Mouse (Mus musculus) cerebellum, adult 2 months (tissue): ENCODE data around the gene Racgap1. TPM values are rescaled to one million over a fixed set of nuclear protein-coding genes. Genes with fewer than 3 reads are reported as not detected.
A peak's percentile ranks its signal among the peaks of the same experiment; 100 is the strongest.

ENCODE experiments used
- DNase-seq, 2 experiments: peaks; one replicate each; pipeline ENCODE4 v3.0.0; 2021
- H3K27ac ChIP-seq: fragments of 200-500 bp; 2 replicates; pipeline ENCODE4 v1.5.1; 2012; ENCODE audit warnings: low read length, control low read depth, inconsistent platforms; ENCODE audit not compliant: insufficient read depth
- H3K27me3 ChIP-seq: fragments of 200-500 bp; 2 replicates; pipeline ENCODE4 v1.6.1; 2012; ENCODE audit warnings: inconsistent platforms, mild to moderate bottlenecking, low read length, moderate library complexity; ENCODE audit not compliant: control insufficient read depth, insufficient read depth
- H3K4me1 ChIP-seq: fragments of 200-500 bp; 2 replicates; pipeline ENCODE4 v1.6.1; 2011; ENCODE audit warnings: low read length; ENCODE audit not compliant: control insufficient read depth, insufficient read depth
- H3K4me3 ChIP-seq: fragments of 200-500 bp; replicated peaks from 2 replicates; pipeline ENCODE3; 2011; ENCODE audit warnings: mild to moderate bottlenecking, low read depth, low read length, control low read depth; ENCODE audit not compliant: insufficient read depth
- CTCF ChIP-seq: fragments of 200-500 bp; IDR thresholded peaks from 2 replicates; pipeline ENCODE4 v1.5.1; 2011; ENCODE audit warnings: low read depth, mild to moderate bottlenecking, control low read depth, low read length, moderate library complexity, borderline replicate concordance; ENCODE audit not compliant: insufficient read depth
- POLR2A ChIP-seq: fragments of 200-500 bp; IDR thresholded peaks from 2 replicates; pipeline ENCODE4 v1.6.1; 2011; ENCODE audit warnings: low read length, control low read depth, borderline replicate concordance; ENCODE audit not compliant: insufficient read depth
- WGBS: fragments of 180-500 bp; shearing (Covaris S2); methylation state at CpG from one replicate; pipeline ENCODE4 v1.1.7; 2018; 5-methylcytosine and 5-hydroxymethylcytosine counted together
- polyA plus RNA-seq: library from polyadenylated mRNA; depleted of rRNA; stranded (reverse); fragments of >200 nt; gene quantifications from 2 replicates; pipeline ENCODE4 v1.2.3, GENCODE M21; 2012

Racgap1 gene
- polyA plus RNA-seq, 1 experiment, result 15.5 TPM

GRCm38 (mm10) chr15:99608382-99609125 is 42.9 kb downstream of the Racgap1 start:
- Histone ChIP-seq H3K4me1 (peaks cover 42% of the 10 kb centered on the region), H3K27me3 (no peaks in the 10 kb centered on the region), H3K4me3 (no peak overlapping the region), H3K27ac (no peak overlapping the region)
- DNase-seq, result no peak
- no peak for TF ChIP-seq POLR2A
- no peak for TF ChIP-seq CTCF
- 61% methylated on average over 13 of the region's 13 CpGs for WGBS

GRCm38 (mm10) chr15:99607388-99608113 is 43.9 kb downstream of the Racgap1 start:
- 24% methylated on average over 10 of the region's 10 CpGs for WGBS
- H3K27ac ChIP-seq, result 0 out of 2 replicates have a peak overlapping the region, but pooled peaks have one; percentile 19
- no peaks in the 10 kb centered on the region for H3K27me3 ChIP-seq
- peaks cover 50% of the 10 kb centered on the region for H3K4me1 ChIP-seq
- TF ChIP-seq POLR2A (no peak), CTCF (no peak)
- no peak for DNase-seq
- H3K4me3 ChIP-seq, result no peak overlapping the region

- 58% methylated on average over 5 of the region's 5 CpGs for WGBS
- no peak overlapping the region for H3K27ac ChIP-seq
- H3K4me1 ChIP-seq, result peaks cover 50% of the 10 kb centered on the region
- DNase-seq, result no peak
- TF ChIP-seq POLR2A (no peak), CTCF (no peak)
- H3K27me3 ChIP-seq, result no peaks in the 10 kb centered on the region
- H3K4me3 ChIP-seq, result no peak overlapping the region
These were observed 44.9 kb downstream of the Racgap1 start for GRCm38 (mm10) chr15:99606515-99606914.

- DNase-seq, result no peak
- no peak for TF ChIP-seq CTCF
- TF ChIP-seq POLR2A, result no peak
- Histone ChIP-seq H3K4me1 (peaks cover 54% of the 10 kb centered on the region), H3K4me3 (no peak overlapping the region), H3K27ac (no peak overlapping the region), H3K27me3 (no peaks in the 10 kb centered on the region)
- WGBS, result 46% methylated on average over 2 of the region's 3 CpGs
These were observed 45.9 kb downstream of the Racgap1 start for GRCm38 (mm10) chr15:99605595-99605994.

- Histone ChIP-seq H3K4me1 (peaks cover 64% of the 10 kb centered on the region), H3K27ac (peak overlapping the region; percentile 91), H3K4me3 (no peak overlapping the region), H3K27me3 (no peaks in the 10 kb centered on the region)
- TF ChIP-seq POLR2A (no peak), CTCF (no peak)
- no peak for DNase-seq
- WGBS, result 66% methylated on average over 7 of the region's 7 CpGs
These were observed 48.2 kb downstream of the Racgap1 start for GRCm38 (mm10) chr15:99603216-99603615.

- WGBS, result 31% methylated on average over 17 of the region's 17 CpGs
- TF ChIP-seq POLR2A (no peak), CTCF (no peak)
- H3K27me3 ChIP-seq, result no peaks in the 10 kb centered on the region
- peaks cover 64% of the 10 kb centered on the region for H3K4me1 ChIP-seq
- H3K4me3 ChIP-seq, result peak overlapping the region; percentile 35
- peak overlapping the region; percentile 91 for H3K27ac ChIP-seq
- DNase-seq, result peak; percentile 55 to 69
These were observed 49.1 kb downstream of the Racgap1 start for GRCm38 (mm10) chr15:99602206-99602820.

- peak in 1 of 2 experiments; percentile 97 for DNase-seq
- Histone ChIP-seq H3K4me1 (peaks cover 64% of the 10 kb centered on the region), H3K4me3 (peak overlapping the region; percentile 55), H3K27me3 (no peaks in the 10 kb centered on the region), H3K27ac (peak overlapping the region; percentile 98)
- TF ChIP-seq CTCF (no peak), POLR2A (no peak)
- WGBS, result 7% methylated on average over 4 of the region's 5 CpGs
These were observed 49.7 kb downstream of the Racgap1 start for GRCm38 (mm10) chr15:99601823-99602120.
